Mouse (Mus musculus): Measurements from ENCODE around the gene Asb9. TPM values are rescaled to one million over a fixed set of nuclear protein-coding genes. Genes with fewer than 3 reads are reported as not detected.

The Asb9 gene
- polyA plus RNA-seq (2015; fragmentation: Nextera tagmentation; extraction: Ambion mirVana), result not detected in 2 replicates

DNA sequence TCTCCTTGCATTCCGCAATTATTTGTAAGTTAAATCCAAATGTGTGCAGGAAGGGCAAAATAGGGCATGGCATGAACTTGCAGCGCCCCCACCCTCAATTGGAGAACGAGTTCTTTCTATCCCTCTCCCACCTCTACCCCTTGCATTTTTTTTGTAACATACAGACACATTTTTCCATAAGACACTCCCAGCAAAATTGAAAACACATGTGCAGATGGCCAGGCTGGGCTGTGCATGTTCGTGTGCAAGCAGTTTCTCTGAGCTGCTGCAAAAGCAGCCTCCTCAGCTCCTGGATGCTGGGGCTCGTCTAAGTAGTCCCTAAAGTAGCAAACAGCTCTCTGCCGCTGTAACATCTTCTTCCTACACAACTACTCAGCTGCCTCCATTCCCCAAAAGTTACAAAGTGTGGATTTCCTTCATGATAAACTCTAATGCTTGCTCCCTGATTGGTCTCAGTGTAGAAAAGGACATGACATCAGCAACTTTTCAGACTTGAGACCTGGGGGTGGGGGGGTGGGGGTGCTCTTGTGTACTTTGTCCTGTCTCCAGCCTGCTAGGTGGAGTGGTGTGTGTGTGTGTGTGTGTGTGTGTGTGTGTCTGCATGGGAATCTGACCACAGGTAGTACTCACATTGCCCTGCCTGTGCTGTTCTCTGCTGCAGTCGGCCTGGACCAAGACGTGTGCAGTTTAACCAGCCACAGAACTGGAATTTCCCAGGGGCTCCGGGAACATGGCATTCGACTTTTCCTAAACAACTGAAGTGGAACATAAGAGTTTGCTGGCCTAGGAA, at the start of gene Asb9:
Gene Asb9, plus strand, starts transcription at position 619 of the 790 bp plus-strand sequence.
- H3K9me3 ChIP-seq, result no peaks in the 10 kb centered on the region
- 57% methylated on average over 10 of the region's 10 CpGs for WGBS
- no peaks in the 10 kb centered on the region for H3K4me1 ChIP-seq
- no peaks in the 10 kb centered on the region for H3K36me3 ChIP-seq
- no peak for ATAC-seq (ENCODE audit: extremely low read depth, insufficient number of reproducible peaks, low FRiP score, low TSS enrichment)
- no peak within 1 kb of the TSS for H3K4me3 ChIP-seq
- no peak within 1 kb of the TSS for H3K27ac ChIP-seq (replicated peaks)
- H3K4me2 ChIP-seq, result no peak within 1 kb of the TSS
- no peak within 1 kb of the TSS for H3K9ac ChIP-seq
- H3K27me3 ChIP-seq (replicated peaks), result 0 out of 2 replicates have a peak, but pooled peaks cover 2% of the 10 kb centered on the region

DNA sequence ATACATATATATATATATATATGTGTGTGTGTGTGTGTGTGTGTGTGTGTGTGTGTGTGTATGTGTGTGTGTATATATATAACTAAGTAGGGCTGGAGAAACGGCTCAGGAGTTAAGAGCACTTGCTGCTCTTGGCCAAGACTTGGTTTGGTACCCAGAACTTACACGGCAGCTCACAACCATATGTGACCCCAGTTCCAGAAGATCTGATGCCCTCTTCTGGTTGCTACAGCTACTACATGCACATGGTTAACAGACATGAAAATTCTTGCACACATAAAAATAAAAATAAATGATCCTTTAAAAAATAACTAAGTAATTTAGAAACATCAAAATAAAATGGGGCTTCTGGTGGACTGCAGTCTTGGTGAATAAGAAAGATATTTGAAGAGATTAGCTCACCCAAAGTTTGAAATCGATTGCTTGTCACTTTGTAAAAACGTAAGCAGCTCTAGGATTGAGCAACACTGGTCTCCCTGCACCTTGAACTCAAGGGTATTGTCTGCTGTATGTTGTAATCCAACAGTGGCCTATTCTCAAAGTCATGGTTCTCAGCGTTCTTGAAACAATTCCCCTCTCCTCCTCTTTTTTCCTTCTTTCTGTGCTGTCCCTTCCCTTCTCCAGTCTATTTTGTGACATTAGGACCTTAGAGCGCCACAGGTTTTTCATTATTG, 46.8 kb upstream of the Asb9 start:
- no peaks in the 10 kb centered on the region for H3K9me3 ChIP-seq
- no peak overlapping the region for H3K4me3 ChIP-seq
- peaks cover 3% of the 10 kb centered on the region; the same call in 1 of the 2 replicates for H3K27me3 ChIP-seq (replicated peaks)
- no peak overlapping the region for H3K4me2 ChIP-seq
- ATAC-seq (ENCODE audit: extremely low read depth, insufficient number of reproducible peaks, low FRiP score, low TSS enrichment), result no peak
- no peaks in the 10 kb centered on the region for H3K36me3 ChIP-seq
- no peak overlapping the region for H3K27ac ChIP-seq (replicated peaks)
- H3K4me1 ChIP-seq, result no peaks in the 10 kb centered on the region
- WGBS, result 59% methylated on average over 6 of the region's 6 CpGs
- no peak overlapping the region for H3K9ac ChIP-seq

DNA sequence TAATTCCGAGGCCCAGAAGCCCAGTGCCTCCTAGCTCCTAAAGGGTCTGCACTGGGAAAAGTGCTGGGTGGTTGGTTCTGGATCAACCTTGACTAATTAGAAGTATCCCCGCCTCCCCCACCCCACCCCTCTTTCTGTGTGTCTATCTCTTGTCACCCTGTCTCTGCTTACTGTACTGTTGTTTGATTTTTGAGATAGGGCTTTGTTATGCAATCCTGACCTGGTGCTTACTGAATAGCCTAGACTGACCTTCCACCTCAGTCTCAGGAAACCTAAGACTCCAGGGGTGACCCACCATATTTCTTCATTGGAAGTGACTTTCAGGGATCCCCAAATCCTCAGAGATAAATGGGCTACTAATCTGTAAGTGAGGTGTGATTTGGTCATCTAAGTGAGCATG, 3.9 kb upstream of the Asb9 start:
- H3K4me2 ChIP-seq, result no peak overlapping the region
- 61% methylated on average over 2 of the region's 2 CpGs for whole genome bisulfite sequencing
- 0 out of 2 replicates have a peak, but pooled peaks cover 2% of the 10 kb centered on the region for H3K27me3 ChIP-seq (replicated peaks)
- no peak overlapping the region for H3K9ac ChIP-seq
- no peaks in the 10 kb centered on the region for H3K9me3 ChIP-seq
- no peaks in the 10 kb centered on the region for H3K4me1 ChIP-seq
- H3K4me3 ChIP-seq, result no peak overlapping the region
- no peaks in the 10 kb centered on the region for H3K36me3 ChIP-seq
- H3K27ac ChIP-seq (replicated peaks), result no peak overlapping the region
- no peak for ATAC-seq (ENCODE audit: extremely low read depth, insufficient number of reproducible peaks, low FRiP score, low TSS enrichment)

DNA sequence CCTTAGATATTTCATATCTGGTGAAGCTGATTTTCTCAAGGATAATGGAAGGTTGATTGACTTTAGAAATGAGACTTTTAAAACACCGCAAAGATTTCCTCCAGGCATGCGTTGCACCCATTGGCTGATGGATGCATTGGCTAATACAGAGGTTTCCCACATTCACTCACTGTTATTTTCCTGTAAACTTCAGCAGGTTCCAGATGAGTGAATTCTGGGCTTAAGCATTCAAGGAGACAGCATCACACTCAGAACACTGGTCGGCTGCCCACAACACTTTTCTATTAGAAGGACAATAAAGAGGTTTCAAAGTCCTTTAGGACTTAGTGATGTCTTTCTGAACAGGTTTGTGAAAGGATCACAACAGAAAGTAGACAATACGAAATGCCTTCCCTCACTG, 941 bp downstream of the Asb9 start:
- Histone ChIP-seq H3K4me1 (no peaks in the 10 kb centered on the region), H3K4me2 (no peak overlapping the region), H3K27ac (replicated peaks) (no peak overlapping the region), H3K36me3 (no peaks in the 10 kb centered on the region), H3K9me3 (no peaks in the 10 kb centered on the region), H3K4me3 (no peak overlapping the region), H3K27me3 (replicated peaks) (no peaks in the 10 kb centered on the region), H3K9ac (no peak overlapping the region)
- no peak for ATAC-seq (ENCODE audit: extremely low read depth, insufficient number of reproducible peaks, low FRiP score, low TSS enrichment)
- 72% methylated on average over 4 of the region's 4 CpGs for WGBS

DNA sequence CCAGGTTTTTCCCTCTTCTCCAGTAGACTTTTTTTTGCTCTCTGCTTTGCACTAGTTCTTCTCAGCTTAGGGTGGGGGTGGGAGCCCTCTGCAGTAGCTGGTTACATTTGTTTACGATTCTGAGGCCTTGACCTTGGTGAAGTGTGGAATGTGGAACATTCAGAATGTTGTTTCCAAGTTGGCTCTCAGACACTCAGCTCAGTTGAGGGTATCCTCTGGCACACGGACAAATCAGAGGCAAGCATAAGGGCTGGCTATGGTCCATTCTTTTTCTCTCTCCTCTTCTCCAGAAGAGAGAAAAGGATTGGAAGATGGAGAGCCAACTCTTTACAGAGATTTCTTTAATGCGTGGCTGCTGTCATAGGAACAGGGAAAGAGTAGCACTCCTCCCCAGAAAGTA, 2.6 kb downstream of the Asb9 start:
- Histone ChIP-seq H3K9ac (no peak overlapping the region), H3K4me3 (no peak overlapping the region), H3K4me2 (no peak overlapping the region), H3K36me3 (no peaks in the 10 kb centered on the region), H3K27me3 (replicated peaks) (no peaks in the 10 kb centered on the region), H3K27ac (replicated peaks) (no peak overlapping the region), H3K4me1 (no peaks in the 10 kb centered on the region), H3K9me3 (no peaks in the 10 kb centered on the region)
- WGBS, result 19% methylated on average over 3 of the region's 3 CpGs
- ATAC-seq (ENCODE audit: extremely low read depth, insufficient number of reproducible peaks, low FRiP score, low TSS enrichment), result no peak

DNA sequence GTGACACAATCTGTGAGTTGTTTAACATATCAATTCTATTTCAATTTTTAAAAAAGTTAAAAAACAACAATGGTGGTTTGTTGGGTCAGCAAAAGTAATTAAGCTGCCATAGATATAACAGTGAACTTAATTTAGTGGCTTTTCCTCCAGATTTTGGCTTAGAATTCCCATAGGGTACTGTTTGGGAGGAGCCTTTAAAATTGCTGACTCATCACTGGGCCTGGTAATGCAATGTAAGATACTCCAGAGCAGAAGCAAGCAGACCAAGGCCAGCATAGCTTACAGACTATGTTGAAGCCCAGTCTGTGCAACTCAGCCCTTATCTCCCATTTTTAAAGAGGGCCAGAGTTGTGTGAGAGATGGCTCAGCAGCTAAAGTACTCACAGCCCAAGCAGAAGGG, 16.0 kb downstream of the Asb9 start:
- no peak overlapping the region for H3K4me2 ChIP-seq
- no peak overlapping the region for H3K27ac ChIP-seq (replicated peaks)
- H3K4me1 ChIP-seq, result no peaks in the 10 kb centered on the region
- H3K9ac ChIP-seq, result no peak overlapping the region
- no peak overlapping the region for H3K4me3 ChIP-seq
- no peaks in the 10 kb centered on the region for H3K36me3 ChIP-seq
- no peaks in the 10 kb centered on the region for H3K9me3 ChIP-seq
- no peak for ATAC-seq (ENCODE audit: extremely low read depth, insufficient number of reproducible peaks, low FRiP score, low TSS enrichment)
- no peaks in the 10 kb centered on the region for H3K27me3 ChIP-seq (replicated peaks)

DNA sequence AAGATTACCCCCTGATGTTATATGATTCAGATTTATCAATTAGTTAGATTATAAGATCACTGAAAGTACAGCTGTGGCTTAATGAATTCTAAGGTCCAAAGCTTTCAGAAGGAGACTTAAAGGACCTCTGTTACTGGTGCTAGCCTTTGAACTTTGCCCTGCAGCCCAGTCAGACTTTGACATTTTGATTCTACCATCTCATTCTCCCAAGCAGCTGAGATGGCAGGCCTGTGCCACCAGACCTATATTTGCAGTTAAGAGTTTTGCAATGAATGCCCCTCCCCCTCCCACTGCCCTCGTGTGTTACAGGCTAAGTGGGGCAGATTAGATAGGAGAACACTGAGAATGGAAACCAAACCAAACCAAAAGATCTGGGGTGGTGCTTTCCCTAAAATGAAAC, 20.4 kb downstream of the Asb9 start:
- H3K27ac ChIP-seq (replicated peaks), result no peak overlapping the region
- peaks cover 3% of the 10 kb centered on the region; the same call in 1 of the 2 replicates for H3K27me3 ChIP-seq (replicated peaks)
- WGBS, result 10% methylated on average over 1 of the region's 1 CpGs
- no peak overlapping the region for H3K9ac ChIP-seq
- no peaks in the 10 kb centered on the region for H3K36me3 ChIP-seq
- H3K9me3 ChIP-seq, result no peaks in the 10 kb centered on the region
- no peak overlapping the region for H3K4me2 ChIP-seq
- H3K4me3 ChIP-seq, result no peak overlapping the region
- no peak for ATAC-seq (ENCODE audit: extremely low read depth, insufficient number of reproducible peaks, low FRiP score, low TSS enrichment)
- H3K4me1 ChIP-seq, result no peaks in the 10 kb centered on the region

DNA sequence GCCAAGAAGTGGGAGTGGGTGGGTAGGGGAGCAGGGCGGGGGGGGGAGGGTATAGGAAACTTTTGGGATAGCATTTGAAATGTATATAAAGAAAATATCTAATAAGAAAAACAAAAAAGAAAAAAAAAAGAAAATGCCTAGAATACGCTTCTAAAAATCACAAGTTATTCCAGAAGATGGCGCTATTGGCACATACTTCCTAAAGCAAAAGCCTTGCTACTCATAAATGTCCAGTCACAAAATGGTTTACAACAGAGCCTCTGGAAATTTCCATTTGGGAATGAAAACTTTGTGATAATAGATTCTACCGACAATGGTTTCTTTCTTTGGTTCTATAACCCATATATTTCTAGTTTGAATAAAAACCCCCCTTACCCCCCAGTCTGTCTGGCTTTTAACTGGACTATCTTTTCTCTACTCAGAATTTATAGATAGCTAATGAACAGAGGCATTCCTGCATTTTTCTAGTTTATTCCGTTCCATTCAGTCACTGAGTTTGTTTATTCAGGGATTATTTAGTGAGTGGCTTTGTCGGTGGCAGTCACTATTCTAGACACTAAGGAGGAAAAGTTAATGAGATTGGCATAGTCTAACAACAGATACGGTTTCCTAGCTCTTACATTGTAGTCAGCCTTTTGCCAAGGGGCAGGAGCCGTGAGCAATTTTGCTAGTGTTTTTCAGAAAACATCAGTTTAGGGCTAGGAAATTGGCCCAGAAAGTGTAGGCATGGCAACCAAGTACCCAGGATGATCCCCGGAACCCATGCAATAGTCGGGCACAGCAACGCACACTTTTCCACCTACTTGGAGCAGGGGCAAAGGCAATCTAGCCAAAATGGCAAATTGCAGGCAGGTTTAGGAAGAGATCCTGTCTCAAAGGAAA, 35.5 kb downstream of the Asb9 start:
- no peak overlapping the region for H3K27ac ChIP-seq (replicated peaks)
- no peak for ATAC-seq (ENCODE audit: extremely low read depth, insufficient number of reproducible peaks, low FRiP score, low TSS enrichment)
- 43% methylated on average over 11 of the region's 11 CpGs for WGBS
- H3K27me3 ChIP-seq (replicated peaks), result no peaks in the 10 kb centered on the region
- H3K9me3 ChIP-seq, result no peaks in the 10 kb centered on the region
- no peak overlapping the region for H3K4me2 ChIP-seq
- no peaks in the 10 kb centered on the region for H3K4me1 ChIP-seq
- no peaks in the 10 kb centered on the region for H3K36me3 ChIP-seq
- no peak overlapping the region for H3K9ac ChIP-seq
- no peak overlapping the region for H3K4me3 ChIP-seq

DNA sequence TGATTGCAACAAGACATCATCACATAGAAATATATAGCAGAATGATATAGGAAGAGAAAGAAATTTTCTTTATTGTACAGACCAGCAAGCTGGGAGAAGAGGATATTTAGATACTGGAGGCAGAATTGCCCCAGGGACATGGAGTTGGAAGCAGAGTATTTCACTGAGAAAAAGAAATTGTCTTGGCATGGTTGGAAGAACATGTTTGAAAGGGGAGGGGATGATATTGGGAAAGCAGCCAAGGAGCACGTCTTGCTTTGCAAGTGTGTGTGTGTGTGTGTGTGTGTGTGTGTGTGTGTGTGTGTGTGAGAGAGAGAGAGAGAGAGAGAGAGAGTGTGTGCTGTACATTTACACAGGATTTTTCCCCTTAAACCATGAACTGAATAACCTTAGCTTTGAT, 64.1 kb downstream of the Asb9 start:
- ATAC-seq (ENCODE audit: extremely low read depth, insufficient number of reproducible peaks, low FRiP score, low TSS enrichment), result no peak
- H3K4me2 ChIP-seq, result no peak overlapping the region
- H3K4me3 ChIP-seq, result no peak overlapping the region
- H3K9ac ChIP-seq, result no peak overlapping the region
- H3K9me3 ChIP-seq, result no peaks in the 10 kb centered on the region
- no peaks in the 10 kb centered on the region for H3K36me3 ChIP-seq
- H3K4me1 ChIP-seq, result no peaks in the 10 kb centered on the region
- WGBS, result 56% methylated on average over 1 of the region's 1 CpGs
- H3K27ac ChIP-seq (replicated peaks), result no peak overlapping the region
- H3K27me3 ChIP-seq (replicated peaks), result no peaks in the 10 kb centered on the region

DNA sequence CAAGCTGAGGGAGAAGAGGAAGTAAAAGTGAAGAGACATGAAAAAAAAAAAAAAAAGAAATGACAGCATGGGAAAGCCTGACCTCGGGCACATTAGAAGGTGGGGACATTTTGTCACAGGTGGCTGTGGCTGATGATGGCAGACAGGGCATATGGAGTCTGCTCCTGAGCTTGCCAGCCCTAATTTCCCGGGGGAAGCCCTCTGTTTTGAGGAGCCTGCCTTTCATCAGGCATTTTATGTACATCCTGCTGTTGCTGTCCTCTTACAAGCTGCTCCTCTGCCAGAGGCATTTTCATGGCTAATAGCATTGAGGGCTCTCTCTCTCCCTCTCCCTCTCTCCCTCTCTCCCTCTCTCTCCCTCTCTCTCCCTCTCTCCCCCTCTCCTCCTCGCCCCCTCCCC, 70.8 kb downstream of the Asb9 start:
- no peaks in the 10 kb centered on the region for H3K27me3 ChIP-seq (replicated peaks)
- WGBS, result 44% methylated on average over 3 of the region's 3 CpGs
- no peak for ATAC-seq (ENCODE audit: extremely low read depth, insufficient number of reproducible peaks, low FRiP score, low TSS enrichment)
- H3K36me3 ChIP-seq, result no peaks in the 10 kb centered on the region
- no peak overlapping the region for H3K27ac ChIP-seq (replicated peaks)
- no peaks in the 10 kb centered on the region for H3K4me1 ChIP-seq
- H3K9ac ChIP-seq, result no peak overlapping the region
- H3K9me3 ChIP-seq, result no peaks in the 10 kb centered on the region
- H3K4me2 ChIP-seq, result no peak overlapping the region
- H3K4me3 ChIP-seq, result no peak overlapping the region
